Mouse (Mus musculus) ES-Bruce4 (cell line): Measurements from ENCODE around the gene Dnajc5. TPM values are rescaled to one million over a fixed set of nuclear protein-coding genes. Genes with fewer than 3 reads are reported as not detected.

Experiments used
- H3K27ac ChIP-seq: 2 replicates; pipeline ENCODE4 v1.5.1; 2012; ENCODE audit warnings: low read length, inconsistent platforms; ENCODE audit not compliant: insufficient read depth
- H3K27me3 ChIP-seq: 2 replicates; pipeline ENCODE4 v1.6.1; 2012; ENCODE audit warnings: mild to moderate bottlenecking, low read length, inconsistent platforms; ENCODE audit not compliant: control insufficient read depth, poor library complexity, insufficient read depth, severe bottlenecking
- H3K36me3 ChIP-seq: 2 replicates; pipeline ENCODE4 v1.6.1; 2012; ENCODE audit warnings: inconsistent platforms, mild to moderate bottlenecking, low read length, moderate library complexity; ENCODE audit not compliant: control insufficient read depth, poor library complexity, insufficient read depth, severe bottlenecking
- H3K4me1 ChIP-seq: one replicate; pipeline ENCODE4 v1.8.1; 2011; ENCODE audit warnings: low read length; ENCODE audit not compliant: control insufficient read depth, insufficient read depth
- H3K4me3 ChIP-seq: 2 replicates; pipeline ENCODE4 v1.5.1; 2011; ENCODE audit warnings: low read depth, mild to moderate bottlenecking, low read length
- H3K9ac ChIP-seq: 2 replicates; pipeline ENCODE4 v1.6.1; 2012; ENCODE audit warnings: low read depth, mild to moderate bottlenecking, inconsistent platforms; ENCODE audit not compliant: poor library complexity, severe bottlenecking
- H3K9me3 ChIP-seq: replicated peaks from 2 replicates; pipeline ENCODE4 v1.6.1; 2012; ENCODE audit warnings: mild to moderate bottlenecking, low read length, inconsistent platforms; ENCODE audit not compliant: control insufficient read depth, poor library complexity, insufficient read depth, severe bottlenecking
- CTCF ChIP-seq: IDR thresholded peaks from one replicate; pipeline ENCODE4 v1.8.1; 2011; ENCODE audit warnings: low read depth, low read length
- EP300 ChIP-seq: IDR thresholded peaks from 2 replicates; pipeline ENCODE4 v1.6.1; 2011; ENCODE audit warnings: low read depth, low read length; ENCODE audit not compliant: insufficient read depth
- POLR2A ChIP-seq: IDR thresholded peaks from one replicate; pipeline ENCODE4 v1.8.1; 2011; ENCODE audit warnings: low read length; ENCODE audit not compliant: insufficient read depth
- polyA plus RNA-seq: library from polyadenylated mRNA; stranded (reverse); fragments of >200 nt; gene quantifications from 2 replicates; pipeline ENCODE4 v1.2.4, GENCODE M21; 2011; ENCODE audit warnings: low read depth; ENCODE audit not compliant: missing spikeins, insufficient read depth, insufficient read length

Dnajc5 gene
- polyA plus RNA-seq, 1 experiment, result 59.0 TPM

GRCm38 (mm10) chr2:181484456-181485233 lies 35.6 kb upstream of the Dnajc5 start:
- no peaks in the 10 kb centered on the region for H3K4me1 ChIP-seq
- H3K27me3 ChIP-seq, result no peaks in the 10 kb centered on the region
- no peaks in the 10 kb centered on the region for H3K9me3 ChIP-seq
- TF ChIP-seq POLR2A (no peak), EP300 (no peak), CTCF (no peak)
- no peak overlapping the region for H3K27ac ChIP-seq
- H3K4me3 ChIP-seq, result no peak overlapping the region
- H3K9ac ChIP-seq, result no peak overlapping the region
- H3K36me3 ChIP-seq, result no peaks in the 10 kb centered on the region

DNA sequence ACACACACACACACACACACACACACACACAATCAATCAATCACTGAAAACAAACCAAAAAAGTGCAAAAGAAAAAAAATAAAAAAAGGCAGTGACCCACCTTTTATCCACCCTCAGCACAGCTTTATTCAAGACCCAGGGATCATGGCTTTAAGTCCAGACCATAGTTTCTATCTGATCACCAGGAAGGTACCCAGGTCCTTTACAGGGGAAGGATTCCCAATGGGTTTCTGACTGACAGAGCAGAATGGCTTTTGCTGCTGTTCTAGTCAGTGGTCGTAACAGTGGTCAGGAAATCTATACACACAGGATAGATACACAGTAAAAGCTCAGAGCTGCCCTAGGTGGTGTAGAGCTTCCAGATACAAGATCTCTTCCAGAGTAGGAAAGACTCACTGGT lies 34.5 kb upstream of the Dnajc5 start:
- Histone ChIP-seq H3K27me3 (no peaks in the 10 kb centered on the region), H3K9me3 (no peaks in the 10 kb centered on the region), H3K4me1 (no peaks in the 10 kb centered on the region), H3K27ac (no peak overlapping the region), H3K9ac (no peak overlapping the region), H3K4me3 (no peak overlapping the region), H3K36me3 (no peaks in the 10 kb centered on the region)
- no peak for TF ChIP-seq EP300
- no peak for TF ChIP-seq POLR2A
- no peak for TF ChIP-seq CTCF

DNA sequence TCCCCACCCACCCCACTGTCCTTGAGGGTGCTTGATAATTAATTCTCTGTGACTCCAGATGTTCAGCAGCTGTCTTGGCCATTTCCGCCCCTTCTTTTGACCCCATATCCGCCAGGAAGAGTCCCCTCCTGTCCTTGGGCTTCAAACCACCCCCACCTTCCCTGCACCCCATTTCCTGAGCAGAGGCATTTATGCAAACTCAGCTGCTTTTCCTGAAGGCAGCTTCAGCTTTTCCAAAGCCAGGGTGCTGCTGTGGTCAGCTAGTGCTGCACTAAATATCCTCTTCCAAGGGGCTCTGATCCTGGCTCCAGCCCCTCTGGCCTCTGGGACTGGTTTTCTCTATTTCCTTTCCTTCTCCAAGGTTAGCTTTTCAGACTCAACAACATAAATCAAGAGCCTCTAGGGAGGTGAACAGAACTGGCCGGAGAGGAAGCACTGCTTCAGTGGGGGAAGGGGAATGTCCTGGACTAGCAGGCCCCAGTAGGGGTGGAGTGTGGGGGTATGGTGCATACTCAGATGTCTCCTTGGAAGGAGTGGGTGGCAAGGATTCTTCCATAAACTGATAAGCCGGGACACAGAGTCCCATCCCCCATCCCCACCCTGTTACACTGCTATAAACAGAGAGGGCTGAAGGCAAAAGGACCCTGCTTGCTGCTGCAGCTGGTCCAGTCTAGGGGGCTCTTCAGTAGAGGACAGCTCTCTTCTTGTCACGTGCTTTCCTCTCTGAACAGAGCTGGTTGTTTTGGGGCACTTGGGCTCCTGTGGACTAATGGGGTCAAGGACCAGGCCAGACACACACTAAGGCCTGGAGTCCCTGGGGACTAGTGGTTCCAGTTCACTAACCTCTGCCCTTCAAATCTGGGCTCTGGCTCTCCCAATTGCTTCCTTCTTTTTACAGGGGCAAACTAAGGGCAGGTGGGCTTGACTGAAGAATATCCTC lies 32.7 kb upstream of the Dnajc5 start:
- Histone ChIP-seq H3K27ac (no peak overlapping the region), H3K4me3 (no peak overlapping the region), H3K4me1 (no peaks in the 10 kb centered on the region), H3K9me3 (no peaks in the 10 kb centered on the region), H3K9ac (no peak overlapping the region), H3K36me3 (no peaks in the 10 kb centered on the region), H3K27me3 (no peaks in the 10 kb centered on the region)
- TF ChIP-seq POLR2A (no peak), CTCF (no peak), EP300 (no peak)

- Histone ChIP-seq H3K27ac (no peak overlapping the region), H3K36me3 (no peaks in the 10 kb centered on the region), H3K9ac (no peak overlapping the region), H3K4me3 (no peak overlapping the region), H3K4me1 (no peaks in the 10 kb centered on the region), H3K9me3 (no peaks in the 10 kb centered on the region), H3K27me3 (no peaks in the 10 kb centered on the region)
- no peak for TF ChIP-seq POLR2A
- TF ChIP-seq EP300, result no peak
- no peak for TF ChIP-seq CTCF
Observed at GRCm38 (mm10) chr2:181491432-181492205, 28.7 kb upstream of the Dnajc5 start.

DNA sequence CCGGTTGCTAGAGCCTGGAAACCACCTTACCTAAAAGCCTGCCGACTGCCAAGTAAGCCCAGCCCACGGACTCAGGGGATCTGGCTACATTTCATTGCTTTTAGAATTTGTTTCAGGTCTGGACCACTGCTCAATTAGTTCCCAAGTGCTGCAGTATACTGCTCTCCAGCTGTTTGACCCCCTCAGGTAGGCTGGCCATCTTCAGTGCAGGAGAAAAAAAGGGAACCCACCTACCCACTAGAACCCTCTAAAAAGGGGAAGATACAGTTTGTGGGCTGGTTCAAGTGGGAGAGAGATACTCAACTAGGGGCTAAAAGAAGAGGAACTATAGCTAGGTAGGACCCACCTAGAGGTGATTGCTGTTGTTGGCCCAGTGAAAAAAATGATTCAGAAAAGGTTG lies 28.1 kb upstream of the Dnajc5 start:
- Histone ChIP-seq H3K9me3 (no peaks in the 10 kb centered on the region), H3K4me3 (no peak overlapping the region), H3K27me3 (no peaks in the 10 kb centered on the region), H3K4me1 (no peaks in the 10 kb centered on the region), H3K27ac (no peak overlapping the region), H3K9ac (no peak overlapping the region), H3K36me3 (no peaks in the 10 kb centered on the region)
- TF ChIP-seq EP300, result no peak
- no peak for TF ChIP-seq POLR2A
- no peak for TF ChIP-seq CTCF
